Mouse (Mus musculus) heart, postnatal 25 days (tissue): ENCODE results near the gene Shc4. TPM values are rescaled to one million over a fixed set of nuclear protein-coding genes. Genes with fewer than 3 reads are reported as not detected.

ENCODE experiments used
- DNase-seq: peaks from one replicate; pipeline ENCODE4 v3.0.0; 2022; ENCODE audit warnings: low spot score
- intact Hi-C: fragments of 180-260 bp; cut with DNase I; formaldehyde crosslinking; loops from one replicate; pipeline ENCODE4 v1.15.1; 2025
- total RNA-seq, 2 experiments: library from RNA; stranded (reverse); gene quantifications; 2 replicates each; pipeline ENCODE4 v1.2.3; 2021

Shc4 gene
- total RNA-seq, 2 experiments from 2014 or later = 0.42 to 0.49 TPM

GRCm38 (mm10) chr2:125651563-125651962 is 72.4 kb downstream of the Shc4 start:
- intact Hi-C loops = no loop called here
- no peak for DNase-seq

GRCm38 (mm10) chr2:125650742-125651352 is 73.1 kb downstream of the Shc4 start:
- DNase-seq = no peak
- intact Hi-C loops = no loop called here

GRCm38 (mm10) chr2:125650038-125650437 is 73.9 kb downstream of the Shc4 start:
- intact Hi-C loops = no loop called here
- DNase-seq = no peak

GRCm38 (mm10) chr2:125644912-125645311 is 79.0 kb downstream of the Shc4 start:
- DNase-seq = no peak
- intact Hi-C loops = no loop called here

- DNase-seq = no peak
- intact Hi-C loops = no loop called here
These were observed 86.6 kb downstream of the Shc4 start for GRCm38 (mm10) chr2:125637331-125637730.

- DNase-seq = no peak
- intact Hi-C loops = no loop called here
These were observed 93.9 kb downstream of the Shc4 start for GRCm38 (mm10) chr2:125630010-125630409.

GRCm38 (mm10) chr2:125628487-125628886 is 95.5 kb downstream of the Shc4 start:
- intact Hi-C loops = no loop called here
- no peak for DNase-seq

GRCm38 (mm10) chr2:125626536-125626935 is 97.4 kb downstream of the Shc4 start:
- DNase-seq = no peak
- intact Hi-C loops = no loop called here

GRCm38 (mm10) chr2:125624837-125625351 is 99.1 kb downstream of the Shc4 start, which contains the start of gene Cep152:
TSS of gene Cep152 (minus strand) at chr2:125625113.
- DNase-seq = peak; percentile 96
- intact Hi-C loops = no loop called here

GRCm38 (mm10) chr2:125624127-125624685 is 99.7 kb downstream of the Shc4 start:
- intact Hi-C loops = no loop called here
- no peak for DNase-seq

GRCm38 (mm10) chr2:125623211-125623610 is 100.7 kb downstream of the Shc4 start:
- no peak for DNase-seq
- intact Hi-C loops = no loop called here

GRCm38 (mm10) chr2:125620213-125620907 is 103.6 kb downstream of the Shc4 start:
- no peak for DNase-seq
- intact Hi-C loops = no loop called here

- intact Hi-C loops = no loop called here
- no peak for DNase-seq
These were observed 108.0 kb downstream of the Shc4 start for GRCm38 (mm10) chr2:125615858-125616424.

- DNase-seq = no peak
- intact Hi-C loops = no loop called here
These were observed 108.5 kb downstream of the Shc4 start for GRCm38 (mm10) chr2:125615440-125615839.

GRCm38 (mm10) chr2:125606220-125606845 is 117.6 kb downstream of the Shc4 start:
- no peak for DNase-seq
- intact Hi-C loops = no loop called here

- DNase-seq = peak; percentile 44
- intact Hi-C loops = loop anchor here (1.0 to 2.0 kb wide), 2 partner anchors 270 to 346 kb away; no protein-coding TSS in a partner anchor
These were observed 119.3 kb downstream of the Shc4 start for GRCm38 (mm10) chr2:125604646-125605045.

- no peak for DNase-seq
- intact Hi-C loops = no loop called here
These were observed 121.0 kb downstream of the Shc4 start for GRCm38 (mm10) chr2:125602970-125603369.

GRCm38 (mm10) chr2:125598958-125599357 is 125.0 kb downstream of the Shc4 start:
- DNase-seq = no peak
- intact Hi-C loops = loop anchor here (5.0 to 10.0 kb wide), 2 partner anchors 92 to 234 kb away; partner anchors contain the start of genes Fbn1 and Gm9913

GRCm38 (mm10) chr2:125598251-125598650 is 125.7 kb downstream of the Shc4 start:
- DNase-seq = no peak
- intact Hi-C loops = loop anchor here (5.0 to 10.0 kb wide), 2 partner anchors 91 to 233 kb away; partner anchors contain the start of genes Fbn1 and Gm9913

- intact Hi-C loops = loop anchor here (5.0 to 10.0 kb wide), 2 partner anchors 87 to 230 kb away; partner anchors contain the start of genes Fbn1 and Gm9913
These were observed 129.2 kb downstream of the Shc4 start for GRCm38 (mm10) chr2:125594786-125595185.

More at GRCm38 (mm10) chr2:125594786-125595185, 129.2 kb downstream of the Shc4 start:
- DNase-seq = no peak
